Mouse (Mus musculus): ENCODE data around the gene Nktr.

GRCm38 (mm10) chr9:121784801-121785200 lies 65.8 kb downstream of the Nktr start:
- TF ChIP-seq CTCF (IDR thresholded peaks at IDR 0.05; ENCODE audit: extremely low read depth, insufficient read depth, low read length), result no peak
- no peak for TF ChIP-seq POLR2A (IDR thresholded peaks at IDR 0.05; ENCODE audit: extremely low read depth, insufficient read depth, low read length)

All from cortical plate, adult 2 months (tissue).